Mouse (Mus musculus): ENCODE data around the gene Spock2. TPM values are rescaled to one million over a fixed set of nuclear protein-coding genes. Genes with fewer than 3 reads are reported as not detected.
"Not testable (repeated sequence)": the region's sequence is repeated elsewhere in the genome, so short reads cannot be mapped to it uniquely, and the experiment has no call there.

Gene Spock2
- polyA plus RNA-seq, 1 experiment from 2014 or later = 85.3 TPM

- ATAC-seq (ENCODE audit: low FRiP score) = no peak
Measured at GRCm38 (mm10) chr10:60151107-60151663, 45.2 kb downstream of the Spock2 start.

GRCm38 (mm10) chr10:60156016-60156415, 50.0 kb downstream of the Spock2 start:
- no peak overlapping the region for H3K9ac ChIP-seq
- no peak for ATAC-seq (ENCODE audit: low FRiP score)
- no peaks in the 10 kb centered on the region for H3K9me3 ChIP-seq (ENCODE audit: control insufficient read depth, low read length)
- DNase-seq (ENCODE audit: low spot score) = no peak
- no peaks in the 10 kb centered on the region for H3K36me3 ChIP-seq (replicated peaks; ENCODE audit: control insufficient read depth, insufficient read depth)
- no peaks in the 10 kb centered on the region for H3K4me1 ChIP-seq (replicated peaks; ENCODE audit: control insufficient read depth, insufficient read depth, low read length)
- H3K27me3 ChIP-seq (ENCODE audit: control insufficient read depth, insufficient read depth, low read length) = no peaks in the 10 kb centered on the region
- H3K27ac ChIP-seq = no peak overlapping the region
- no peak overlapping the region for H3K4me2 ChIP-seq (replicated peaks)
- no peak overlapping the region for H3K4me3 ChIP-seq (replicated peaks; ENCODE audit: low read length)

More at GRCm38 (mm10) chr10:60151107-60151663, 45.2 kb downstream of the Spock2 start:
- Histone ChIP-seq H3K36me3 (replicated peaks; ENCODE audit: control insufficient read depth, insufficient read depth) (no peaks in the 10 kb centered on the region), H3K4me3 (replicated peaks; ENCODE audit: low read length) (no peak overlapping the region), H3K4me2 (replicated peaks) (no peak overlapping the region), H3K27ac (no peak overlapping the region), H3K9ac (no peak overlapping the region), H3K4me1 (replicated peaks; ENCODE audit: control insufficient read depth, insufficient read depth, low read length) (no peaks in the 10 kb centered on the region), H3K9me3 (ENCODE audit: control insufficient read depth, low read length) (no peaks in the 10 kb centered on the region), H3K27me3 (ENCODE audit: control insufficient read depth, insufficient read depth, low read length) (no peaks in the 10 kb centered on the region)
- DNase-seq (ENCODE audit: low spot score) = no peak
- 66% methylated on average over 6 of the region's 6 CpGs for WGBS

GRCm38 (mm10) chr10:60158144-60158543, 52.1 kb downstream of the Spock2 start:
- WGBS = 96% methylated on average over 3 of the region's 3 CpGs

GRCm38 (mm10) chr10:60161397-60161796, 55.4 kb downstream of the Spock2 start:
- H3K9me3 ChIP-seq (ENCODE audit: control insufficient read depth, low read length); DNase-seq (ENCODE audit: low spot score); H3K4me2 ChIP-seq (replicated peaks); H3K27me3 ChIP-seq (ENCODE audit: control insufficient read depth, insufficient read depth, low read length); H3K4me1 ChIP-seq (replicated peaks; ENCODE audit: control insufficient read depth, insufficient read depth, low read length); H3K27ac ChIP-seq; H3K36me3 ChIP-seq (replicated peaks; ENCODE audit: control insufficient read depth, insufficient read depth); ATAC-seq (ENCODE audit: low FRiP score); H3K4me3 ChIP-seq (replicated peaks; ENCODE audit: low read length); H3K9ac ChIP-seq: not testable (repeated sequence)
- 57% methylated on average over 3 of the region's 3 CpGs for WGBS

More at GRCm38 (mm10) chr10:60158144-60158543, 52.1 kb downstream of the Spock2 start:
- DNase-seq (ENCODE audit: low spot score) = no peak
- Histone ChIP-seq H3K9me3 (ENCODE audit: control insufficient read depth, low read length) (no peaks in the 10 kb centered on the region), H3K9ac (no peak overlapping the region), H3K27me3 (ENCODE audit: control insufficient read depth, insufficient read depth, low read length) (no peaks in the 10 kb centered on the region), H3K27ac (no peak overlapping the region), H3K4me3 (replicated peaks; ENCODE audit: low read length) (no peak overlapping the region), H3K4me1 (replicated peaks; ENCODE audit: control insufficient read depth, insufficient read depth, low read length) (no peaks in the 10 kb centered on the region), H3K36me3 (replicated peaks; ENCODE audit: control insufficient read depth, insufficient read depth) (no peaks in the 10 kb centered on the region), H3K4me2 (replicated peaks) (no peak overlapping the region)
- ATAC-seq (ENCODE audit: low FRiP score) = no peak

- H3K4me3 ChIP-seq (replicated peaks; ENCODE audit: low read length); DNase-seq (ENCODE audit: low spot score); H3K4me2 ChIP-seq (replicated peaks); H3K36me3 ChIP-seq (replicated peaks; ENCODE audit: control insufficient read depth, insufficient read depth); H3K9me3 ChIP-seq (ENCODE audit: control insufficient read depth, low read length); ATAC-seq (ENCODE audit: low FRiP score); H3K27ac ChIP-seq; H3K9ac ChIP-seq; H3K4me1 ChIP-seq (replicated peaks; ENCODE audit: control insufficient read depth, insufficient read depth, low read length); H3K27me3 ChIP-seq (ENCODE audit: control insufficient read depth, insufficient read depth, low read length): not testable (repeated sequence)
- WGBS = 80% methylated on average over 8 of the region's 8 CpGs
Measured at GRCm38 (mm10) chr10:60162184-60162972, 56.4 kb downstream of the Spock2 start.

- no peak overlapping the region for H3K9ac ChIP-seq
- no peaks in the 10 kb centered on the region for H3K9me3 ChIP-seq (ENCODE audit: control insufficient read depth, low read length)
- H3K36me3 ChIP-seq (replicated peaks; ENCODE audit: control insufficient read depth, insufficient read depth) = no peaks in the 10 kb centered on the region
- no peak for DNase-seq (ENCODE audit: low spot score)
- no peak overlapping the region for H3K4me3 ChIP-seq (replicated peaks; ENCODE audit: low read length)
- H3K4me1 ChIP-seq (replicated peaks; ENCODE audit: control insufficient read depth, insufficient read depth, low read length) = no peaks in the 10 kb centered on the region
- no peaks in the 10 kb centered on the region for H3K27me3 ChIP-seq (ENCODE audit: control insufficient read depth, insufficient read depth, low read length)
- H3K4me2 ChIP-seq (replicated peaks) = no peak overlapping the region
- ATAC-seq (ENCODE audit: low FRiP score) = no peak
- no peak overlapping the region for H3K27ac ChIP-seq
- 95% methylated on average over 6 of the region's 6 CpGs for WGBS
Measured at GRCm38 (mm10) chr10:60162973-60163255, 56.9 kb downstream of the Spock2 start.

- DNase-seq (ENCODE audit: low spot score) (no peak), ATAC-seq (ENCODE audit: low FRiP score) (no peak)
- no peaks in the 10 kb centered on the region for H3K27me3 ChIP-seq (ENCODE audit: control insufficient read depth, insufficient read depth, low read length)
- no peaks in the 10 kb centered on the region for H3K9me3 ChIP-seq (ENCODE audit: control insufficient read depth, low read length)
- no peak overlapping the region for H3K27ac ChIP-seq
- no peak overlapping the region for H3K4me2 ChIP-seq (replicated peaks)
- H3K9ac ChIP-seq = no peak overlapping the region
- 64% methylated on average over 1 of the region's 1 CpGs for WGBS
- no peaks in the 10 kb centered on the region for H3K36me3 ChIP-seq (replicated peaks; ENCODE audit: control insufficient read depth, insufficient read depth)
- no peaks in the 10 kb centered on the region; the same call in 1 of the 2 replicates for H3K4me1 ChIP-seq (replicated peaks; ENCODE audit: control insufficient read depth, insufficient read depth, low read length)
- no peak overlapping the region for H3K4me3 ChIP-seq (replicated peaks; ENCODE audit: low read length)
Measured at GRCm38 (mm10) chr10:60164869-60165268, 58.9 kb downstream of the Spock2 start.

- Histone ChIP-seq H3K9ac (no peak overlapping the region), H3K9me3 (ENCODE audit: control insufficient read depth, low read length) (no peaks in the 10 kb centered on the region), H3K4me2 (replicated peaks) (no peak overlapping the region), H3K27ac (no peak overlapping the region), H3K36me3 (replicated peaks; ENCODE audit: control insufficient read depth, insufficient read depth) (no peaks in the 10 kb centered on the region), H3K27me3 (ENCODE audit: control insufficient read depth, insufficient read depth, low read length) (no peaks in the 10 kb centered on the region), H3K4me3 (replicated peaks; ENCODE audit: low read length) (no peak overlapping the region), H3K4me1 (replicated peaks; ENCODE audit: control insufficient read depth, insufficient read depth, low read length) (no peaks in the 10 kb centered on the region; the same call in 1 of the 2 replicates)
- ATAC-seq (ENCODE audit: low FRiP score) = no peak
- DNase-seq (ENCODE audit: low spot score) = no peak
- WGBS = 15% methylated on average over 3 of the region's 3 CpGs
Measured at GRCm38 (mm10) chr10:60166068-60166467, 60.0 kb downstream of the Spock2 start.

GRCm38 (mm10) chr10:60168306-60168705, 62.3 kb downstream of the Spock2 start:
- DNase-seq (ENCODE audit: low spot score) (no peak), ATAC-seq (ENCODE audit: low FRiP score) (no peak)
- H3K9me3 ChIP-seq (ENCODE audit: control insufficient read depth, low read length) = no peaks in the 10 kb centered on the region
- H3K4me3 ChIP-seq (replicated peaks; ENCODE audit: low read length) = no peak overlapping the region
- no peak overlapping the region for H3K27ac ChIP-seq
- no peak overlapping the region for H3K9ac ChIP-seq
- no peaks in the 10 kb centered on the region for H3K27me3 ChIP-seq (ENCODE audit: control insufficient read depth, insufficient read depth, low read length)
- H3K36me3 ChIP-seq (replicated peaks; ENCODE audit: control insufficient read depth, insufficient read depth) = no peaks in the 10 kb centered on the region
- no peaks in the 10 kb centered on the region; the same call in 1 of the 2 replicates for H3K4me1 ChIP-seq (replicated peaks; ENCODE audit: control insufficient read depth, insufficient read depth, low read length)
- WGBS = 76% methylated on average over 2 of the region's 2 CpGs
- H3K4me2 ChIP-seq (replicated peaks) = no peak overlapping the region

Data from hindbrain, embryonic 14.5 days (tissue).